Mouse (Mus musculus): Measurements from ENCODE around the gene Rhot1.

DNA sequence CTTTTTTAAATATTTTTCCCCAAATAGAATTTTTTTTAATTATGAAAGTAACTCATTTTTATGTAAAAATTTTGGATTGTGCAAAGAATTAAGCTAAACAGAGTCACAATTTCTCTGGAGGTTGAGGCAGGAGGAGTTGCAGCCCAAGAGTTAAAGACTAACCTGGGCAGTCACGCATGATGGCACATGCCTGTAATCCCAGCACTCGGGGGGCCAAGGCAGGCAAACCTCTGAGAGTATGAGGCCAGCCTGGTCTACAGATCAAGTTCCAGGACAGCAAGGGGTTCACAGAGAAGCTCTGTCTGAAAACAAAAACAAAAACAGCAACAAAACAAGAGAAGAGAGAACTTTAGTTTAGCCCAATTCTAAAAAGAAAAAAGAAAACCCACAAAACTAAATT lies 44.6 kb upstream of the Rhot1 start:
- no peak for TF ChIP-seq CEBPB (IDR thresholded peaks at IDR 0.05; ENCODE audit: insufficient read depth, poor library complexity, severe bottlenecking)
- no peak for TF ChIP-seq POLR2A (IDR thresholded peaks at IDR 0.05; ENCODE audit: insufficient read length, low read depth)
- TF ChIP-seq TCF3 (IDR thresholded peaks at IDR 0.05; ENCODE audit: insufficient read length, low read depth) = no peak
- no peak for TF ChIP-seq MAX (IDR thresholded peaks at IDR 0.05; ENCODE audit: low read depth)
- TF ChIP-seq TCF12 (IDR thresholded peaks at IDR 0.05; ENCODE audit: insufficient read depth, poor library complexity, severe bottlenecking) = no peak
- TF ChIP-seq MYOG (IDR thresholded peaks at IDR 0.05; ENCODE audit: control insufficient read depth in 1 of 3, insufficient read depth in 1 of 3, insufficient read length in 2 of 3, low read depth in 2 of 3) = no peak
- TF ChIP-seq E2F4 (IDR thresholded peaks at IDR 0.05; ENCODE audit: insufficient read depth) = no peak

Data from myocyte (in vitro differentiated cells).